Mouse (Mus musculus): ENCODE measurements around the gene Esr2.
"Not testable (repeated sequence)": the region's sequence is repeated elsewhere in the genome, so short reads cannot be mapped to it uniquely, and the experiment has no call there.

- not testable (repeated sequence) for TF ChIP-seq CTCF (IDR thresholded peaks at IDR 0.05; ENCODE audit: low read depth, low read length); POLR2A (IDR thresholded peaks at IDR 0.05; ENCODE audit: extremely low read depth, insufficient read depth, low read length)
Measured at GRCm38 (mm10) chr12:76152389-76152788, 24.7 kb downstream of the Esr2 start.
